Mouse (Mus musculus): ENCODE data around the gene Usp11. TPM values are rescaled to one million over a fixed set of nuclear protein-coding genes. Genes with fewer than 3 reads are reported as not detected.

Gene Usp11
- 24.0 TPM for polyA plus RNA-seq (2017; shearing (Covaris generic))

GRCm38 (mm10) chrX:20703741-20704290, at the start of gene Usp11:
TSS of gene Usp11 (plus strand) at chrX:20703906.

GRCm38 (mm10) chrX:20658026-20658652, 45.6 kb upstream of the Usp11 start, which contains the start of gene Uba1:
TSS of gene Uba1 (plus strand) at chrX:20658326.

GRCm38 (mm10) chrX:20687519-20688067, 16.1 kb upstream of the Usp11 start, which contains the start of gene Cdk16:
TSS of gene Cdk16 (plus strand) at chrX:20687954.

Other genes starting within 250 kb of the Usp11 start
- gene Rgn, start 154.1 kb upstream of the Usp11 start, polyA plus RNA-seq (2017; shearing (Covaris generic)) = not detected
- 69.8 TPM for gene Rbm10, start 86.4 kb upstream of the Usp11 start, polyA plus RNA-seq (2017; shearing (Covaris generic))
- gene Ndufb11, start 86.3 kb upstream of the Usp11 start, polyA plus RNA-seq (2017; shearing (Covaris generic)) = 220 TPM
- gene Uba1, start 45.6 kb upstream of the Usp11 start, polyA plus RNA-seq (2017; shearing (Covaris generic)) = 274 TPM
- 9.9 TPM for gene Cdk16, start 16.0 kb upstream of the Usp11 start, polyA plus RNA-seq (2017; shearing (Covaris generic))
- 202 TPM for gene Araf, start 93.9 kb downstream of the Usp11 start, polyA plus RNA-seq (2017; shearing (Covaris generic))
- gene Timp1, start 166.3 kb downstream of the Usp11 start, polyA plus RNA-seq (2017; shearing (Covaris generic)) = not detected
- 0.09 TPM for gene Syn1, start 217.1 kb downstream of the Usp11 start, polyA plus RNA-seq (2017; shearing (Covaris generic))
- 4.9 TPM for gene Cfp, start 227.6 kb downstream of the Usp11 start, polyA plus RNA-seq (2017; shearing (Covaris generic))
- 7.3 TPM for gene Elk1, start 246.7 kb downstream of the Usp11 start, polyA plus RNA-seq (2017; shearing (Covaris generic))

All from CD4-positive, CD25-positive, alpha-beta regulatory T cell, adult 9 weeks (primary cell).